Mouse (Mus musculus): ENCODE results near the gene Lin28a.

DNA sequence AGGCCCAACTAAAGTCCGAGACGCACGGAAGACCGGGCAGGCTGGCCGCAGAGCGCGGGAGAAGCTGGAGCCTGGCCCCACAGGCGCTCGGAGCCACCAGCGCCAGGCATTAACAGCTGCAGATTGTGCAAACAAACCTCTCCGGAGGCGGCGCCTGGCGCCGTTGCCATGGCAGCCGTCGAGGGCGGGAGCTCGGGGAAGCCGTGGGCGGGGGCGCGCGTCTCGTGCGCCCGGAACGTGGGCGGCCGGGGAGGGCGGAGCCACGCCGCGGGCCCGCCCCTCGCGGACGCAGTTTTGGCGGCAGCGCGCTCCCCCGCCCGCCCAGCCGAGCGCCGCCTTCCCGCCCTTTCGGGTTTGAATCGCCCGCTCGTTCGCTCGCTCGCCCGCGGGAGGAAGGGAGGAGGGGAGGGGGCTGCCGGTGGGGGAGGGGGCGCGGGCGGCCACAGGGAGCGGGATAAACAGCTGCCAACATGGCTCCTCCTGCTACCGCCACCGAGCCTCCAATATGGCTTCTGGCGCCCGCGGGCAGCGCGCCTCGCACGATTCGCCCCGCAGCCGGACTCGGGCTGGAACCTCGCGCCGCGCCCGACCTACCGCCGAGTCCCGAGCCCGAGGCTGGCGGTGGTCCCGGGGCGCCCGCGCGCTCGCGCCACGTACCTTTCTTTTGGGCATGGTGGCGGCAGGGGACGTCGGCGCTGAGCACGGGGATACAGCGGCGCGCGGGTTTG is 51.3 kb downstream of the Lin28a start:
- TF ChIP-seq FLI1 (IDR thresholded peaks at IDR 0.05; ENCODE audit: low read length), result no peak
- no peak for TF ChIP-seq GATA1 (IDR thresholded peaks at IDR 0.05; ENCODE audit: borderline replicate concordance, low read length)

Measured in megakaryocyte, embryonic 14.5 days (primary cell).